Mouse (Mus musculus) hindbrain, embryonic 12.5 days (tissue): ENCODE results near the gene Krtap20-2. TPM values are rescaled to one million over a fixed set of nuclear protein-coding genes. Genes with fewer than 3 reads are reported as not detected.
"Not testable (repeated sequence)": the region's sequence is repeated elsewhere in the genome, so short reads cannot be mapped to it uniquely, and the experiment has no call there.

Experiments
- ATAC-seq: fragments of 200-750 bp; cut with Nextera tagmentation; 2 replicates; pipeline ENCODE4 v1.8.0; 2017; ENCODE audit warnings: moderate TSS enrichment; ENCODE audit not compliant: low FRiP score
- H3K27ac ChIP-seq: fragments of 300-500 bp; sonication (generic); 2 replicates; pipeline ENCODE4 v1.5.1; 2016; ENCODE audit warnings: mild to moderate bottlenecking
- H3K27me3 ChIP-seq: fragments of 300-500 bp; sonication (generic); 2 replicates; pipeline ENCODE4 v1.6.1; 2016; ENCODE audit warnings: mild to moderate bottlenecking
- H3K36me3 ChIP-seq: fragments of 300-500 bp; sonication (generic); 2 replicates; pipeline ENCODE4 v1.6.1; 2016; ENCODE audit warnings: mild to moderate bottlenecking
- H3K4me1 ChIP-seq: fragments of 300-500 bp; sonication (generic); 2 replicates; pipeline ENCODE4 v1.6.1; 2016
- H3K4me2 ChIP-seq: fragments of 300-500 bp; sonication (generic); replicated peaks from 2 replicates; pipeline ENCODE4 v1.6.1; 2016; ENCODE audit warnings: mild to moderate bottlenecking
- H3K4me3 ChIP-seq: fragments of 300-500 bp; sonication (generic); 2 replicates; pipeline ENCODE4 v1.5.1; 2016; ENCODE audit warnings: mild to moderate bottlenecking
- H3K9ac ChIP-seq: fragments of 300-500 bp; sonication (generic); 2 replicates; pipeline ENCODE4 v1.6.1; 2016; ENCODE audit warnings: mild to moderate bottlenecking, moderate library complexity
- H3K9me3 ChIP-seq: fragments of 300-500 bp; sonication (generic); replicated peaks from 2 replicates; pipeline ENCODE4 v1.6.1; 2016; ENCODE audit warnings: mild to moderate bottlenecking
- WGBS: fragments of 180-500 bp; shearing (Covaris S2); methylation state at CpG from one replicate; pipeline ENCODE4 v1.1.7; 2016; 5-methylcytosine and 5-hydroxymethylcytosine counted together
- polyA plus RNA-seq: library from polyadenylated mRNA; unstranded; fragments of >200 nt; fragmentation: Nextera tagmentation; extraction: Ambion mirVana; gene quantifications from 2 replicates; pipeline ENCODE4 v1.2.1, GENCODE M21; 2016

Gene Krtap20-2
- polyA plus RNA-seq: not detected in 2 replicates

GRCm38 (mm10) chr16:89205561-89205960 lies at the start of gene Krtap20-2:
Gene Krtap20-2, plus strand, starts transcription at chr16:89205861.
- H3K9me3 ChIP-seq: no peaks in the 10 kb centered on the region
- ATAC-seq: no peak
- WGBS: 83% methylated on average over 1 of the region's 1 CpGs
- H3K36me3 ChIP-seq: no peaks in the 10 kb centered on the region
- no peak within 1 kb of the TSS for H3K4me3 ChIP-seq
- no peaks in the 10 kb centered on the region for H3K4me1 ChIP-seq
- no peak within 1 kb of the TSS for H3K4me2 ChIP-seq
- H3K27me3 ChIP-seq: no peaks in the 10 kb centered on the region
- no peak within 1 kb of the TSS for H3K9ac ChIP-seq
- no peak within 1 kb of the TSS for H3K27ac ChIP-seq

GRCm38 (mm10) chr16:89157652-89158051 lies 48.0 kb upstream of the Krtap20-2 start, which contains the start of gene Gm9789:
Gene Gm9789, plus strand, starts transcription at chr16:89157952.
- H3K4me3 ChIP-seq: no peak within 1 kb of the TSS
- H3K9me3 ChIP-seq: no peaks in the 10 kb centered on the region
- no peak within 1 kb of the TSS for H3K27ac ChIP-seq
- H3K27me3 ChIP-seq: no peaks in the 10 kb centered on the region
- H3K4me2 ChIP-seq: no peak within 1 kb of the TSS
- no peak within 1 kb of the TSS for H3K9ac ChIP-seq
- ATAC-seq: no peak
- WGBS: 88% methylated on average over 4 of the region's 4 CpGs
- H3K4me1 ChIP-seq: no peaks in the 10 kb centered on the region
- H3K36me3 ChIP-seq: no peaks in the 10 kb centered on the region

DNA sequence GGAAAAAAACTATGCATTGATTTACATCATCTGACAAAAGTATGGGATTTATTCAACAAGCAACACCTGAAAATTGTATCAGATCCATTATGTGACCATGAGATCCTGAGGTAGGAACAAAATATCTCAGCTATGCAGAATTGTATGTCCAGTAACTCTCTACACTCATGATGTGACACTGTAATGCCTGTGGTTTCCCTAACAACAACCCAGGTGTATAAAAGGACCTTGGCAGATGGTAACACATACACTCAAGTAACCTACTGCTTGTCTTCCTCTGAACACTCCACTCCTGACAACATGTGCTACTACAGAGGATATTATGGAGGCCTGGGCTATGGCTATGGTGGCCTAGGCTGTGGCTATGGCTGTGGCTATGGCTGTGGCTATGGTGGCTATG lies 36.5 kb upstream of the Krtap20-2 start, which contains the start of gene Gm7735:
Gene Gm7735, plus strand, starts transcription at position 301 of the 400 bp plus-strand sequence.
- not testable (repeated sequence) for H3K27me3 ChIP-seq, H3K36me3 ChIP-seq, H3K4me3 ChIP-seq, ATAC-seq, H3K4me2 ChIP-seq, H3K9me3 ChIP-seq, H3K9ac ChIP-seq, H3K4me1 ChIP-seq, H3K27ac ChIP-seq

- 80% methylated on average over 2 of the region's 2 CpGs for WGBS
- no peaks in the 10 kb centered on the region for H3K9me3 ChIP-seq
Observed at GRCm38 (mm10) chr16:89174435-89174834, 31.2 kb upstream of the Krtap20-2 start, which contains the start of gene 1110057P08Rik. Gene 1110057P08Rik, plus strand, starts transcription at chr16:89174735.

GRCm38 (mm10) chr16:89188621-89189020 lies 17.0 kb upstream of the Krtap20-2 start:
- ATAC-seq: no peak

More at GRCm38 (mm10) chr16:89174435-89174834, 31.2 kb upstream of the Krtap20-2 start, which contains the start of gene 1110057P08Rik:
- ATAC-seq: no peak
- Histone ChIP-seq H3K27ac (no peak within 1 kb of the TSS), H3K36me3 (no peaks in the 10 kb centered on the region), H3K4me1 (no peaks in the 10 kb centered on the region), H3K4me3 (no peak within 1 kb of the TSS), H3K9ac (no peak within 1 kb of the TSS), H3K27me3 (no peaks in the 10 kb centered on the region), H3K4me2 (no peak within 1 kb of the TSS)

More at GRCm38 (mm10) chr16:89188621-89189020, 17.0 kb upstream of the Krtap20-2 start:
- H3K36me3 ChIP-seq: no peaks in the 10 kb centered on the region
- no peak overlapping the region for H3K4me2 ChIP-seq
- no peak overlapping the region for H3K27ac ChIP-seq
- no peak overlapping the region for H3K9ac ChIP-seq
- H3K27me3 ChIP-seq: no peaks in the 10 kb centered on the region
- no peaks in the 10 kb centered on the region for H3K9me3 ChIP-seq
- no peaks in the 10 kb centered on the region for H3K4me1 ChIP-seq
- no peak overlapping the region for H3K4me3 ChIP-seq
- 85% methylated on average over 4 of the region's 4 CpGs for WGBS

Other genes with a start within 250 kb of the Krtap20-2 start
- gene Krtap16-3, start 243.0 kb upstream of the Krtap20-2 start, polyA plus RNA-seq: not detected in 2 replicates
- gene Krtap22-2, start 195.1 kb upstream of the Krtap20-2 start, polyA plus RNA-seq: not detected in 2 replicates
- gene Gm10229, start 190.6 kb upstream of the Krtap20-2 start, polyA plus RNA-seq: not detected in 2 replicates
- gene Krtap6-1, start 174.2 kb upstream of the Krtap20-2 start, polyA plus RNA-seq: not detected in 2 replicates
- not detected in 2 replicates for gene Gm10228, start 164.4 kb upstream of the Krtap20-2 start, polyA plus RNA-seq
- not detected in 2 replicates for gene Krtap6-5, start 158.0 kb upstream of the Krtap20-2 start, polyA plus RNA-seq
- gene 1110025L11Rik, start 141.9 kb upstream of the Krtap20-2 start, polyA plus RNA-seq: not detected in 2 replicates
- not detected in 2 replicates for gene Krtap6-3, start 121.8 kb upstream of the Krtap20-2 start, polyA plus RNA-seq
- gene Gm6358, start 65.0 kb upstream of the Krtap20-2 start, polyA plus RNA-seq: not detected in 2 replicates
- gene Gm10061, start 54.8 kb upstream of the Krtap20-2 start, polyA plus RNA-seq: not detected in 2 replicates
- not detected in 2 replicates for gene Gm9789, start 47.9 kb upstream of the Krtap20-2 start, polyA plus RNA-seq
- gene Gm7735, start 36.4 kb upstream of the Krtap20-2 start, polyA plus RNA-seq: not detected in 2 replicates
- not detected in 2 replicates for gene 1110057P08Rik, start 31.1 kb upstream of the Krtap20-2 start, polyA plus RNA-seq
- gene Krtap21-1, start 198.0 kb downstream of the Krtap20-2 start, polyA plus RNA-seq: not detected in 2 replicates
- not detected in 2 replicates for gene Krtap6-2, start 214.2 kb downstream of the Krtap20-2 start, polyA plus RNA-seq